Mouse (Mus musculus) C2C12 (cell line): ENCODE measurements around the gene Adamts14. TPM values are rescaled to one million over a fixed set of nuclear protein-coding genes. Genes with fewer than 3 reads are reported as not detected.

Experiments
- H3K27me3 ChIP-seq: one replicate; pipeline ENCODE4 v1.6.1; 2011; ENCODE audit not compliant: control insufficient read depth, insufficient read depth, insufficient read length
- H3K36me3 ChIP-seq: one replicate; pipeline ENCODE4 v1.6.1; 2011; ENCODE audit not compliant: control insufficient read depth, insufficient read depth
- H3K4me3 ChIP-seq: one replicate; pipeline ENCODE4 v1.5.1; 2011; ENCODE audit warnings: mild to moderate bottlenecking, control low read depth; ENCODE audit not compliant: poor library complexity, insufficient read depth, severe bottlenecking
- H3K79me2 ChIP-seq: one replicate; pipeline ENCODE4 v1.6.1; 2011; ENCODE audit not compliant: control insufficient read depth, insufficient read depth
- H3K79me3 ChIP-seq: one replicate; pipeline ENCODE4 v1.6.1; 2011; ENCODE audit warnings: low read depth, control low read depth
- H3ac ChIP-seq: one replicate; pipeline ENCODE3; 2011; ENCODE audit warnings: low read depth; ENCODE audit not compliant: control insufficient read depth, insufficient read length
- CEBPB ChIP-seq: IDR thresholded peaks from one replicate; pipeline ENCODE4 v1.6.1; 2011; ENCODE audit warnings: low read depth, mild to moderate bottlenecking, control low read depth, moderate library complexity
- CTCF ChIP-seq: IDR thresholded peaks from one replicate; pipeline ENCODE4 v1.5.1; 2011; ENCODE audit not compliant: control insufficient read depth, insufficient read depth, insufficient read length
- FOSL1 ChIP-seq: IDR thresholded peaks from one replicate; pipeline ENCODE4 v1.8.0; 2011; ENCODE audit warnings: mild to moderate bottlenecking, low read length; ENCODE audit not compliant: poor library complexity, insufficient read depth, severe bottlenecking
- MAX ChIP-seq: IDR thresholded peaks from one replicate; pipeline ENCODE4 v1.6.1; 2011; ENCODE audit warnings: mild to moderate bottlenecking, control low read depth
- MYOD1 ChIP-seq: IDR thresholded peaks from one replicate; pipeline ENCODE4 v1.6.1; 2011; ENCODE audit warnings: low read depth; ENCODE audit not compliant: control insufficient read depth, insufficient read length
- MYOG ChIP-seq: IDR thresholded peaks from one replicate; pipeline ENCODE4 v1.6.1; 2011; ENCODE audit not compliant: control insufficient read depth, insufficient read length; ENCODE audit errors: extremely low read depth
- USF1 ChIP-seq: IDR thresholded peaks from one replicate; pipeline ENCODE4 v1.6.1; 2011; ENCODE audit warnings: low read depth, mild to moderate bottlenecking, control low read depth, moderate library complexity
- polyA plus RNA-seq: library from polyadenylated mRNA; unstranded; fragments of >200 nt; fragmentation: generic; extraction: Trizol; gene quantifications from one replicate; pipeline ENCODE4 v1.2.1, GENCODE M21; 2012; ENCODE audit warnings: missing spikeins

Adamts14 gene
- polyA plus RNA-seq, 1 experiment: 7.0 TPM

DNA sequence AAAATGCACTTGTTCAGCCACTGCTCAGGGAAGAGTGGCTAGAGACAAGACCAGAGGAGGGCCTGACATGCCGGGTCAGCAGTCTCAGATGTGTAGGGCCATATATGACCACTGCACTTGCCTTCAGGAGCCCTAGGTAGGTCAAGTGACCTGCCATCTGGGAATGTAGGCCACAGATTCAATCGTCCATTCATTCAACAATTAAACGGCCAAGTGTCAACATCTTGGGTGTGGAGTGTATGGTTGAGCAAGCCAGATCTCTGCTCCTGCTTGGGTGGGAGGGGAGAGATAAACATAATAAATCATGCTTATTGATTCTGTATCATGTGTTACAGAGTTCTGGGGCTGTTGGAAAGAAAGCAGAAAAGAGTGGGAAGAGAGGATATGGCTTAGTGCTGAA, 114.6 kb downstream of the Adamts14 start:
- Histone ChIP-seq H3K27me3 (no peaks in the 10 kb centered on the region), H3K4me3 (no peak overlapping the region), H3ac (no peak overlapping the region), H3K79me3 (no peaks in the 10 kb centered on the region), H3K79me2 (no peaks in the 10 kb centered on the region), H3K36me3 (no peaks in the 10 kb centered on the region)
- TF ChIP-seq MYOG (no peak), USF1 (no peak), FOSL1 (no peak), CTCF (no peak), MYOD1 (no peak)

DNA sequence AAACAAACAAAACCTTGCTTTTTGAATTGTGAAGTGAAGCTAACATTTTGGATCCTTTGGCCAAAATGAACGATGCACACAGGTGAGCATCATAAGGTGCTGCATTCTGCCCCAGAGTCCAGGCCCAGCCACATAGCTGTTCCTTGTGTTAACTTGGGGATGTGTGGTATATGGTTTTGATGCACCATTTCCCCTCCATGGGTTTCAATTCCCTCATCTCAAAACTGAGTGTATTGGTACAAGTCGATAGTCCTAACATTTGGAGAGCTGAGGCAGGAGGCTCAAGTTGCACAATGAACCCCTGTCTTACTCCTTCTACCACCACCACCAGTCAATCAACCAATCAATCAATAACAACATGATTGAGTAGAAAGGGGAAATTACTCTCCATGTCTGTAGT, 116.8 kb downstream of the Adamts14 start:
- H3K79me2 ChIP-seq: no peaks in the 10 kb centered on the region
- H3K36me3 ChIP-seq: no peaks in the 10 kb centered on the region
- H3K27me3 ChIP-seq: no peaks in the 10 kb centered on the region
- no peak overlapping the region for H3K4me3 ChIP-seq
- H3ac ChIP-seq: no peak overlapping the region
- no peaks in the 10 kb centered on the region for H3K79me3 ChIP-seq
- TF ChIP-seq MAX (no peak), USF1 (no peak), MYOG (no peak)

DNA sequence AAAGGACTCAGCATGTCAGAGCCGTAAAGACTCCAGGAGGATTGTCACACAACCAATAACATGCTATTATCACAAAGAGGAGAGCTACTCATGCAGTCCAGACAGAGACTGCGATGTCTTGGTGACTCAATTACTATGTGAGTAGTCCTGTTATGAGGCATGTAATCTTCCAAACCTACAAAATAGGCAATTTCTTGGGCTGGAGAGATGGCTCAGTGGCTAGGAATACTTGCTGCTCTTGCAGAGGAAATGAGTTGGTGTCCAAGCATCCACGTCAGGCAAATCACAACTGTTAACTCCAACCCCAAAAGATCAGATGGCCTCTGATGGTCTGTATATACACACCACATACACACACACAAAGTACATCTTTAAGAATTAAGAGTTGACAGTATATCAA, 117.6 kb downstream of the Adamts14 start:
- TF ChIP-seq USF1: no peak
- TF ChIP-seq MYOD1: no peak
- TF ChIP-seq CTCF: no peak
- TF ChIP-seq FOSL1: no peak
- no peak for TF ChIP-seq MAX
- no peak for TF ChIP-seq MYOG
- no peaks in the 10 kb centered on the region for H3K79me3 ChIP-seq
- no peaks in the 10 kb centered on the region for H3K79me2 ChIP-seq
- H3K36me3 ChIP-seq: no peaks in the 10 kb centered on the region
- no peak overlapping the region for H3ac ChIP-seq
- H3K27me3 ChIP-seq: no peaks in the 10 kb centered on the region
- no peak overlapping the region for H3K4me3 ChIP-seq

DNA sequence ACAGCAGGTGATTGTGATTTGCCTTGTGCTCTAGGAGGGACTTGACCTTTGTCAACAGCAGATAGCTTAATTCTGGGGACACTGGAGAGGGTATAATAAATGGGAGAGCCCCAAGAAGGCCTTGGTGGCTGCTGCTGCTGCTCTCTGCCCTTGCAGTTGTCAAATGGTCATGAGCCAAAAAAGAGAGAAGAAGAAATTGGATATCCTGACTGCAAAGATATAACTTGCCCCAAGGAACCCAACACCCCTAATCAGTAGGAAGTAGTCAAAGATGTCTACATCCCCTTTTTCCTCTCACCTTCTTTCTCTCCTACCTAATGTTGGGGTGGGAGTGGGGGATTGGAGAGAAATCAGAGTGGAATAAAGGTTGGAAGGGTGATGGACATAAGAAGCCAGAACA, 121.1 kb downstream of the Adamts14 start:
- peaks cover 2% of the 10 kb centered on the region for H3K79me2 ChIP-seq
- H3ac ChIP-seq: no peak overlapping the region
- H3K4me3 ChIP-seq: no peak overlapping the region
- H3K27me3 ChIP-seq: no peaks in the 10 kb centered on the region
- TF ChIP-seq MYOD1 (no peak), FOSL1 (no peak), CEBPB (no peak), MYOG (no peak), CTCF (no peak)
- no peaks in the 10 kb centered on the region for H3K36me3 ChIP-seq
- no peaks in the 10 kb centered on the region for H3K79me3 ChIP-seq

DNA sequence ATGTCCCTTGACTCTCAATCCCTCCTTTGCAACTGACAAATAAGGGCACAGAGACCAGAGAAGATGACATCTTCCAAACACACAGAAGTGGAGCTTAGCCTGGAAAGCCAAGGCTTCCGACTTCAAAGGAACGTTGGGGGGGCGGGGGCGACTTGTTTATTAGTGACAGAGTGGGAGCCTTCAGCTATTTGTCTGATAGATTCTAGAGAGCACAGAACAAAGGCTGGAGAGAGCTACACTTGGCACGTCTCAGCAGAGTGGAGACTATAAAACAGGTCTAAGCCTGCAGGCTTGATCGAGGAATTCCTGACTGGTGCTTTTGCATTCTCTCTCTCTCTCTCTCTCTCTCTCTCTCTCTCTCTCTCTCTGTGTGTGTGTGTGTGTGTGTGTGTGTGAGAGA, 122.6 kb downstream of the Adamts14 start:
- TF ChIP-seq CEBPB (no peak), FOSL1 (no peak), MYOG (no peak), USF1 (no peak), MYOD1 (no peak), MAX (no peak), CTCF (no peak)

DNA sequence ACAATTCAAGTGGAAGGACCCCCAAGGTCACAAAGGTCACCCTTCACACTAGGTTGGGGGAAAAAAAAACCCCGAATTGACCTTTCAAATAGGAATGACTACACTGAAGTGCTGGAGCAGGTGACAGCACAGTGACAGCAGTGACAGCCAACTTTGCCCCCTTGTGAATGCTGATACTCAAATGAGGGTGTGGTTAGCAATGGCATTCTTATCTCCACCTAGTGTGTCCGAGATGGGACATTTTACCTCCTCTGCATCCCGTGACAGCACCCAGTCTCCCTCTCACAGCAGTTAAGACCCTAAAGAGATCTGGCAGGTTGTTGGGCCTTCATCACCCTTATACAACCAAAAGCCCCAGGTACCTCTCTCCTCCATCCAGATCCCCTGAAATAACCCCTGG, 123.8 kb downstream of the Adamts14 start:
- Histone ChIP-seq H3ac (no peak overlapping the region), H3K79me2 (peaks cover 28% of the 10 kb centered on the region), H3K4me3 (no peak overlapping the region), H3K27me3 (no peaks in the 10 kb centered on the region), H3K79me3 (peaks cover 12% of the 10 kb centered on the region), H3K36me3 (no peaks in the 10 kb centered on the region)
- TF ChIP-seq CEBPB: no peak
- no peak for TF ChIP-seq MYOD1
- no peak for TF ChIP-seq USF1
- no peak for TF ChIP-seq FOSL1
- no peak for TF ChIP-seq CTCF
- TF ChIP-seq MAX: no peak
- no peak for TF ChIP-seq MYOG

More for the DNA sequence above, 122.6 kb downstream of the Adamts14 start:
- no peaks in the 10 kb centered on the region for H3K36me3 ChIP-seq
- H3ac ChIP-seq: no peak overlapping the region
- no peak overlapping the region for H3K4me3 ChIP-seq
- peaks cover 4% of the 10 kb centered on the region for H3K79me3 ChIP-seq
- H3K27me3 ChIP-seq: no peaks in the 10 kb centered on the region
- peaks cover 17% of the 10 kb centered on the region for H3K79me2 ChIP-seq
